Mouse (Mus musculus) brain, adult 2 months (tissue): ENCODE data around the gene Glis2.

ENCODE experiments used
- DNase-seq: peaks from one replicate; pipeline ENCODE4 v3.0.0; 2011; ENCODE audit warnings: low read depth, low spot score

Glis2 gene

GRCm38 (mm10) chr16:4638891-4639390, 44.4 kb downstream of the Glis2 start:
- DNase-seq: no peak

GRCm38 (mm10) chr16:4639831-4640237, 45.3 kb downstream of the Glis2 start, which contains the start of the genes Vasn and Dnaja3:
Vasn (plus strand) TSS chr16:4639941.
Dnaja3 (plus strand) TSS chr16:4639989.
- peak; percentile 83 for DNase-seq

- DNase-seq: peak; percentile 45
Measured at GRCm38 (mm10) chr16:4640267-4641005, 45.9 kb downstream of the Glis2 start.

- DNase-seq: no peak
Measured at GRCm38 (mm10) chr16:4641119-4641838, 46.8 kb downstream of the Glis2 start.

GRCm38 (mm10) chr16:4642190-4642589, 47.7 kb downstream of the Glis2 start:
- DNase-seq: peak; percentile 80

GRCm38 (mm10) chr16:4642937-4643336, 48.4 kb downstream of the Glis2 start:
- DNase-seq: no peak

- DNase-seq: peak; percentile 87
Measured at GRCm38 (mm10) chr16:4643670-4644419, 49.3 kb downstream of the Glis2 start.

- no peak for DNase-seq
Measured at GRCm38 (mm10) chr16:4645867-4646266, 51.4 kb downstream of the Glis2 start.

GRCm38 (mm10) chr16:4646831-4647230, 52.3 kb downstream of the Glis2 start:
- no peak for DNase-seq

- DNase-seq: peak; percentile 35
Measured at GRCm38 (mm10) chr16:4647651-4648141, 53.2 kb downstream of the Glis2 start.

- DNase-seq: no peak
Measured at GRCm38 (mm10) chr16:4648416-4649023, 54.0 kb downstream of the Glis2 start.

- DNase-seq: no peak
Measured at GRCm38 (mm10) chr16:4649211-4649610, 54.7 kb downstream of the Glis2 start.

GRCm38 (mm10) chr16:4649692-4650091, 55.2 kb downstream of the Glis2 start:
- no peak for DNase-seq

- DNase-seq: no peak
Measured at GRCm38 (mm10) chr16:4650161-4650560, 55.6 kb downstream of the Glis2 start.

- no peak for DNase-seq
Measured at GRCm38 (mm10) chr16:4651081-4651480, 56.6 kb downstream of the Glis2 start.

- DNase-seq: no peak
Measured at GRCm38 (mm10) chr16:4651624-4652023, 57.1 kb downstream of the Glis2 start.

- DNase-seq: peak; percentile 92
Measured at GRCm38 (mm10) chr16:4652707-4653416, 58.3 kb downstream of the Glis2 start.

GRCm38 (mm10) chr16:4654706-4655105, 60.2 kb downstream of the Glis2 start:
- DNase-seq: peak; percentile 31

GRCm38 (mm10) chr16:4655251-4655734, 60.8 kb downstream of the Glis2 start:
- peak; percentile 61 for DNase-seq

GRCm38 (mm10) chr16:4655764-4656570, 61.5 kb downstream of the Glis2 start:
- DNase-seq: peak; percentile 32
